Mouse (Mus musculus): ENCODE measurements around the gene Gm8020. TPM values are rescaled to one million over a fixed set of nuclear protein-coding genes. Genes with fewer than 3 reads are reported as not detected.
"Not testable (repeated sequence)": the region's sequence is repeated elsewhere in the genome, so short reads cannot be mapped to it uniquely, and the experiment has no call there.

Gm8020 gene
- not detected in 2 replicates for polyA plus RNA-seq (2015; fragmentation: Nextera tagmentation; extraction: Ambion mirVana)

- 90% methylated on average over 2 of the region's 3 CpGs for WGBS
- not testable (repeated sequence) for H3K9me3 ChIP-seq (replicated peaks); H3K4me1 ChIP-seq; H3K9ac ChIP-seq; H3K4me3 ChIP-seq (replicated peaks); H3K27ac ChIP-seq (replicated peaks); H3K27me3 ChIP-seq; H3K4me2 ChIP-seq (replicated peaks); H3K36me3 ChIP-seq; ATAC-seq (ENCODE audit: insufficient number of reproducible peaks, low FRiP score, low TSS enrichment, low read depth)
Observed at GRCm38 (mm10) chr14:42502249-42502648, at the start of gene Gm8020. Gene Gm8020 (minus strand): TSS chr14:42502349.

DNA sequence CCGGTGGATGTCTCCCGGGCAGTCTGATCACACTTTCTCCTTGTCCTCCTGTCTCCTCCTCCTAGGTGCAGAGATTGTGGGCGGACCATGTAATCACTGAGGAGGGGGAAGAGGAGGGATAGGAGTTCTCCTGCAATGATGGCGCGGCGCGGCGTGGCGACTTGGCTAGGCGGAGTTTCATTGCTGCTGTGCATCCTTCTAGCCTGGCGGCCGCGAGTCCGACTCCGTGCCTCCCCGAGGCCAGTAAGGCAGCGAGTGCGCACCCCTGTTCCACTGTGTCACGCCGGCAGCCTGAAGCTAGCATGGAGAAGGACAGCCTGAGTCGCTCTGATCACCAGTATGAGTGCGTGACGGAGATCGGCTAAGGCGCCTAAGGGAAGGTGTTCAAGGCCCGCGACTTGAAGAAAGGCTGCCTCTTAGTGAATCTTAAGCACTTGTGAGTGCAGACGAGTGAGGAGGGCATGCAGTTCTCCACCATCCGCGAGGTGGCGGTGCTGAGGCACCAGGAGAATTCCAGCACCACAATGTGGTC is 41.1 kb upstream of the Gm8020 start:
- not testable (repeated sequence) for ATAC-seq (ENCODE audit: insufficient number of reproducible peaks, low FRiP score, low TSS enrichment, low read depth); H3K9me3 ChIP-seq (replicated peaks); H3K27me3 ChIP-seq; H3K36me3 ChIP-seq; H3K4me1 ChIP-seq; H3K9ac ChIP-seq; H3K4me2 ChIP-seq (replicated peaks); H3K27ac ChIP-seq (replicated peaks); H3K4me3 ChIP-seq (replicated peaks)
- 7% methylated on average over 28 of the region's 31 CpGs for WGBS

DNA sequence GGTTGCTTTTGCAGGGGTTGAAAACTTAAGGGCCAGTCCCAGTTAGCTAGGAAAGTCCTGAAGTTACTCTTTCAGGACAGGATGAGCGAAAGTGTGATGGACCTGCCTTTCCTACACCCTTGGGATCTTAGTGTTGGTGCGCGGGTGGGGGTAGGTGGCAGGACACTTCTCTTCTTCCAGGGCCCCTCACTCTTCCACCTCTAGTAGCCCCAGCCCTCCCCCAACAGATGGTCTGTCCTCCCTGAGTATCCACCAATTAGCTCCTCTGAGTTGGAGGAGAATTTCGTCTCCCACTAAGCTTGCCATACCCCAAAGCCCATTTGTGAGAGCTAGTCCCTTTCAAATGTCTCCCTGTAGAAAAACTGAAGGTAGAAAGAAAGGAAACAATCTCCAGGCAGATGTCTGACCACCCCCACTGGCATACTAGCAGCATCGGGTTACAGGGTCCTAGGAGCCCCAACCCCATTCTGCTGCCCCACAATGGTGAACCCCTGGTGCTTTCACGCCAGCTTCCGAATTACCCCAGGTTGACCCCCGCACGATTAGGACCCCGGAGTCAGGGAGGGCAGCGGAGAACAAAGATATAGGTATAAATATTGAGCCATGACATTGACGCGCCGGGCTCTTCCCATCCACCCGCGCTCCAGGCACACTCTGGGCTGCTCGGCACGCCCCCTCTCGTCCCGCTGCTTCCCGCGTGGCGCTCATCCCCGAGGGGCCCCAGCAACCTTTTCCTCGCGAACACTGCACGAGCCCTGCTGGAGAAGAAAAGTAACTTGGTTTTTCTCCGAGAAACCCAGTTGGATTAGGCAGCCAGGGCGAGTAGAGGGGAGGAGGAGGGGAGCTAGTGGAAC is 40.4 kb upstream of the Gm8020 start:
- H3K9ac ChIP-seq; H3K4me2 ChIP-seq (replicated peaks); H3K4me1 ChIP-seq; ATAC-seq (ENCODE audit: insufficient number of reproducible peaks, low FRiP score, low TSS enrichment, low read depth); H3K36me3 ChIP-seq; H3K27me3 ChIP-seq; H3K4me3 ChIP-seq (replicated peaks); H3K9me3 ChIP-seq (replicated peaks); H3K27ac ChIP-seq (replicated peaks): not testable (repeated sequence)
- 24% methylated on average over 22 of the region's 29 CpGs for WGBS

DNA sequence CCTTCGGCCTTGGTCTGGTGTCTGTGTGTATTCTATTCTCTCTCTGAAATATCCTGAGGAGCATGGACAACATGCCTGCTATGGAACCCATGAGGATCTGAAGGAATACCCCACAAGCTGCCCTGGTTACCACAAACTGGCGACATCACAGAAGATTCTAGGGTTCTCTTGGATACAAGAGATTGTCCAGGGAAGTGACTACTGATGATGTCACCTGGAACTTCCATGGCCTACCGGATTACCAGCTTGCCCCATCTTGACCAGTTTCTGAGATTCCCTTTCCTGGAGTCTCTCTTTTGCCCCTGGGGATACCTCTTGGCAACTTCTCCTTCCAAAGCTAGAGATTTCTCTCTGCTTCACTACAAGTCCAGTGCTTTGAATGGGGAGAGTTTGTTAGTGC is 22.0 kb upstream of the Gm8020 start, which contains the start of gene Gm8024:
Gene Gm8024 (minus strand): TSS at position 101 of the 400 bp plus-strand sequence.
- H3K4me3 ChIP-seq (replicated peaks); H3K27me3 ChIP-seq; H3K9ac ChIP-seq; H3K27ac ChIP-seq (replicated peaks); H3K36me3 ChIP-seq; ATAC-seq (ENCODE audit: insufficient number of reproducible peaks, low FRiP score, low TSS enrichment, low read depth); H3K9me3 ChIP-seq (replicated peaks); H3K4me1 ChIP-seq; H3K4me2 ChIP-seq (replicated peaks): not testable (repeated sequence)
- WGBS: 100% methylated on average over 1 of the region's 3 CpGs

DNA sequence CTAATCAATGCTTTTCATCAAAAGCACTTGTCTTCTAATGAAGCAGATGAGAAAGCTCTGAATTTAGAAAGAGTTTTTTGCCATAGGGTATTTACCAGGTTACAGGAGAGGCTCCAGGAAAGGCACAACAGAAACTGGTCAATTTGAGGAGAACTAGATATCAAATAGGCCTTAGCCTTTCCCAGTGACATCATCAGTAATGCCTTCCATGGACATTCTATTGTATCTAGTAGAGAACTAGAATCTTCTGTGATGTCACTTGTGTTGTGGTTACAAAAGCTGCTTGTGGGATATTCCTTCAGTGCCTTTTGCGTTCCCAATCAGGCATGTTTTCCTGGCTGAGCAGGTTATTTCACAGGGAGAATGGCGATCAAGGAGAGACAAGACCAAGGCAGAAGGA is 38.6 kb downstream of the Gm8020 start, which contains the start of gene Gm8011:
Gene Gm8011 (plus strand): TSS at position 301 of the 400 bp plus-strand sequence.
- not testable (repeated sequence) for ATAC-seq (ENCODE audit: insufficient number of reproducible peaks, low FRiP score, low TSS enrichment, low read depth); H3K27ac ChIP-seq (replicated peaks)
- WGBS: 59% methylated on average over 2 of the region's 2 CpGs

More for the DNA sequence above, 38.6 kb downstream of the Gm8020 start, which contains the start of gene Gm8011:
- H3K9me3 ChIP-seq (replicated peaks); H3K27me3 ChIP-seq; H3K36me3 ChIP-seq; H3K4me1 ChIP-seq; H3K4me3 ChIP-seq (replicated peaks); H3K9ac ChIP-seq; H3K4me2 ChIP-seq (replicated peaks): not testable (repeated sequence)

Other genes with a start within 250 kb of the Gm8020 start
- gene Gm17026, start 242.3 kb downstream of the Gm8020 start, polyA plus RNA-seq (2015; fragmentation: Nextera tagmentation; extraction: Ambion mirVana): not detected in 2 replicates
- not detected in 2 replicates for gene Gm9611, start 205.0 kb downstream of the Gm8020 start, polyA plus RNA-seq (2015; fragmentation: Nextera tagmentation; extraction: Ambion mirVana)
- not detected in 2 replicates for gene Gm7995, start 192.1 kb downstream of the Gm8020 start, polyA plus RNA-seq (2015; fragmentation: Nextera tagmentation; extraction: Ambion mirVana)
- not detected in 2 replicates for gene Gm8005, start 62.7 kb downstream of the Gm8020 start, polyA plus RNA-seq (2015; fragmentation: Nextera tagmentation; extraction: Ambion mirVana)
- gene Gm8011, start 38.5 kb downstream of the Gm8020 start, polyA plus RNA-seq (2015; fragmentation: Nextera tagmentation; extraction: Ambion mirVana): not detected in 2 replicates
- not detected in 2 replicates for gene Gm8024, start 21.9 kb upstream of the Gm8020 start, polyA plus RNA-seq (2015; fragmentation: Nextera tagmentation; extraction: Ambion mirVana)
- not detected in 2 replicates for gene Gm17124, start 97.5 kb upstream of the Gm8020 start, polyA plus RNA-seq (2015; fragmentation: Nextera tagmentation; extraction: Ambion mirVana)
- not detected in 2 replicates for gene Gm3633, start 139.6 kb upstream of the Gm8020 start, polyA plus RNA-seq (2015; fragmentation: Nextera tagmentation; extraction: Ambion mirVana)
- gene Gm10378, start 153.6 kb upstream of the Gm8020 start, polyA plus RNA-seq (2015; fragmentation: Nextera tagmentation; extraction: Ambion mirVana): not detected in 2 replicates